Mouse (Mus musculus): ENCODE measurements around the gene Esyt2.

The Esyt2 gene

DNA sequence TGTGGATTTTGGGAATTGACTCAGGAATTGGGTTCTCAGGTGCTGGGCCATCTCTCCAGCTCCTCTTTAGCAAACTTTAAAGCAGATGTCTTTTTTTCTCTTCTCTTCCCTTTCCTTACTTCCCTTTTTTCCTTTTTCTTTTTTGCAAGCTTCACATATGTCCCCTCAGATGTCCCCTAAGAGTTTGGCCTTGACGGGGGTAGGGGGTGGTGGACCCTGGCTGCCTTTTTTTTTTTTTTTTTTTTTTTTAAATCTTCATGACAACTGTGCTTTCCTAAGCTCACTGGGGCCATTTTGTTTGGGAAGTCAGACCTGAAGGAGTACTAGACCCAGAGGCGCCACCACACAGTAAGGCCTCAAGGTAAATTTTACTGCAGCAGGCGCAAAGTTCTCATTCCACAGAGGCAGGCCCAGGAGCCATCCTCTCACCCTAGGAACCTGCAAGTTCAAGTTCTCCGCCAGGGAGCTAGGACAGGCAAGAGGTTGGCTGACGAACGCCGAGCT lies 795 bp upstream of the Esyt2 start:
- DNase-seq (ENCODE audit: inconsistent ontology term): no peak

DNA sequence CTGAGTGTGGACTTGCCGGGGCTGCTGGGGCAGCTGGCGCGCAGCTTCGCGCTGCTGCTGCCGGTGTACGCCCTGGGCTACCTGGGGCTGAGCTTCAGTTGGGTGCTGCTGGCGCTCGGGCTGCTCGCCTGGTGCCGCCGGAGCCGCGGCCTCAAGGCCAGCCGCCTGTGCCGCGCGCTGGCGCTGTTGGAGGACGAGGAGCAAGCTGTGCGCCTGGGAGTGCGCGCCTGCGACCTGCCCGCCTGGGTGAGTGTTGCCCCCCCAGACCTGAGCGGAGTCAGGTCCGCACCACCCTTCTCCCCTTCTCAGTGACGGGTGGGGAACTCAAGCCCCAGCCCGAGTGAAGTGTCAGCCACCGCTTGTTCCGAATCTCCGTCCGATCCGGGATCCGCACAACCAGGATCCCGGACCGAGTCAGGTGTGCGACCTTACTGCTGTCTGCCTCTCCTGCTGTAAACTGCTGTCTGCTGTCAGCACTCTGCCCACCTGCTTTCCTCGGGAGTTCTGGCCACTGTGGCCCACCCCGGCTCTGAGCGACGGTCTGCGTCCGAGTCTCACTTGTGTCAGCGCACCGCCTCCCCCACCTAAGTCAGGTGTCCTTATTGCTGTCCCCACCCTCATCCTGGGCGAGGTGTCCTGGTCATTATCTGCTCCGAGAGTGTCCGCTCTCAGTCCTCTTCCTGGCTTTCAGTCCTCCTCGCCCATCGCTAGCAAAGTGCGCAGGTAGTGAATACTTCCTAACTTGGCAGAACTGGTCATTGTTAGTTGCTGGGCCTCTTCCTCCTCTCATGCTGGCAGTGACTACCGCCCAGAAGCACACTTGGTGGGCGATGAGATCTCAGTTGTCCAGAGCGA lies 658 bp downstream of the Esyt2 start:
- DNase-seq (ENCODE audit: inconsistent ontology term): peak; percentile 30

DNA sequence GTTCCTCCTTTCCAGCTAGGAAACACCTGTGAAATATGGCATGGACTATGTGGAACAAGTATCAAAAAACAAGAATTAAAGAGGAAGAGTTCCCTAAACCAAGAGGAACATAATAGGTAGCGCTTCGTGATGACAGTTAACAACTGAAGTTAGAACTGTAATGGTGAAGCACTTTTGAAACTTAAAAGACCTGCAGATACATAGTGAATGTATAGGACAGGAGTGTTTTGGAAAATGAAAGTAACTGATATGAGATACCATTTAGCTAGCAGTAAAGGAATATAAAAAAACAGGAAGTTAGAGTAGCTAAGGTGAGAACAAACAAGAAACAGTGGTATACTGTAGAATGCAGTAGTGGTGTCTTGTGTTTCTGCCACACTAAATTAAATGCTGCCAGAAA lies 1.9 kb downstream of the Esyt2 start:
- DNase-seq (ENCODE audit: inconsistent ontology term): no peak

DNA sequence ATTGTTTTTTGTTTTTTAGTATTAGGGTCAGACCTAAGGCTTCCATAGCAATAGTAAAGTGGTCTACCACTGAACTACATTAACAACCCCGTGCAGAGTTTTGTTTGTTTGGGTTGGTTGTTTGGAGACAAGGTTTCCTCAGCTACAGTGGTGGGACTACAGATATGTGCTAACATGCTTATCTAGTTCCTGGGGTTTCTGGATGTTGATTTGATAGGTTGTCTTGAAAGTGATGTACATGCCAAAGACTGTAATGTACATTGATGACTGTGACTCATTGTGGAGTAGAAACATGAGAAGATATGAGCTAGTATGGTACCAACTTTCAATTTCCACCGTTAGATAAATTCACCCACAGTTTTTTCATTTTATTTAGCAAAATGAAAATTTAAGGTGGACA lies 2.5 kb downstream of the Esyt2 start:
- no peak for DNase-seq (ENCODE audit: inconsistent ontology term)

DNA sequence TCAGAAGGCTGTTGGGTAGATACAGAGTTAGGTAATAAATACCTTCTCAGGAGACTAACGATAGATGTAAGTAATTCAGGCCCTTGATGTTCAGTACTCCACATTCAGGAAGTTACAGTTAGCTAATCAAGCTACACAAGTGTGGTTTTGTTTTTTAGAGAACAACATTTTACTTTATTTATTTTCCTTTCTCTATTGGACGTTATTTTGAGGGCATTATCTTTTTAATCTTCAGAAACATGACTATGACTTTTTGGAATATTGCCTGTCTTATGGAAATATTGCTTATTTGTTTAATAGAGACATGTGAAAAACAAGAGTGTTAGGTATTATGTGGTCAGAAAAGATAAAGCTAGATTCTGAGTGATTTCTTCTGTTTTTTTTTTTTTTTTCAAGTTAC lies 12.2 kb downstream of the Esyt2 start:
- no peak for DNase-seq (ENCODE audit: inconsistent ontology term)

DNA sequence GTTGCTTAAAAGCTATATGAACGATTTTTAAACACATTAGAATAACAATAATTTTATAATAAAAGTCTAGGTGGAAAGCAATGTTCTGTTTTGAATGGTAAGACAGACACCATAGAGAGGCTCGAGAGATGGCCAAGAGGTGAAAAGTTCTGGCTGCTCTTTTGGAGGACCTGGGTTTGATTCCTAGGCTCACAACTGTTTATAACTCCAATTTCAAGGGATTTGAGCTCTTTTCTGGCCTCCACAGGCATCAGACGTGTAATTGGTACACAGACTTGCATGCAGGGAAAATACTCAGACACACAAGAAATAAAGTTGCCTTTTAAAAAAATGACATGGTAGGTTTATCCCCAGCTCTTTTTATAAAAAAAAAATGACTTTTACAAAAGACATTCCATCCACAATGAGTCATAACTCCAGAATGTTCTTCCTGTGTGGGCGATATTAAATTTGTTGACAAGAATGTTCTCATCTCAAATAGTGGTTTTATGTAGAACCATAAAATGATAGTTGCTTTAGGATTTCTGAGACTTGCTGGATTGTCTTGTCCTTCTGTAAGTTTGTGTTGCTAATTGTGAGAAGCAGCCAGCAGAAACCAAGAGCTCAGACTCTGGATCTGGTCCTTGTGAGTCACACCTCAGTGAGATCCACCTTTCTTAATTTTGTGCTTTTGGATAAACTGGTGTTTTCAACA lies 12.8 kb downstream of the Esyt2 start:
- DNase-seq (ENCODE audit: inconsistent ontology term): peak; percentile 57

DNA sequence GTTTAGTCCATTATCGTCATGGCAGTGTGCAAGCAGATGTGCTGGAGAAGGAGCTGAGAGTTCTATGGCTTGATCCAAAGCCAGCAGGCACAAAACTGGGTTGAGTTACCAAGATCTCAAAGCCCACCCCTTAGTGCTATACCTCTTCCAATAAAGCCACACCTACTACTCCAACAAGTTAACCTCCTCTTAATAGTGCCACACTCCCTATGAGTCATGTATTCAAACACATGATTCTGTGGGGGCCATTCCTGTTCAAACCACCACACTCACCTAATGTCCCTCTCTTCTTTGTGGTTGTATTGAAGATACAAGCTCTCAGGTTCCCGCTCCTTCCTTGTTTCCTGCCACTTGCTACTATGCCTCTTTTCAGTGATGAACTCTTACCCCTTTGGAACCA lies 18.9 kb downstream of the Esyt2 start:
- DNase-seq (ENCODE audit: inconsistent ontology term): no peak

DNA sequence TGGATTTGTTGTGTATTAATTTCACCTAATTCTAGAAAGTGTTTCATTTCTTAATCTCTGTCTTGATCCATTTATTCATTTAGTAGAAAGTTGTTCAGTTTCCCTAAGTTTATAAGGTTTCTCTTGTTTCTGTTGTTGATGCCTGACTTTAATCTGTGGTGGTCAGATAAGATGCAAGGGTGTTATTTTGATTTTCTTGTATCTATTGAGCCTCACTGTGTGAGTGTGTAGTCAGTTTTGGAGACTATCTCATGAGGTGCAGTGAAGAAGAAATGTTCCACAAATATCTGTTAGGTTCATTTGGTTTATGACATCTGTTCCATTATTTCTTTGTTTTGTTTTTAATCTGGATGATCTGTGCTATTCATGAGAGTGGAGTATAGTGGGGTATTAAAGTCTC lies 21.2 kb downstream of the Esyt2 start:
- DNase-seq (ENCODE audit: inconsistent ontology term): no peak

DNA sequence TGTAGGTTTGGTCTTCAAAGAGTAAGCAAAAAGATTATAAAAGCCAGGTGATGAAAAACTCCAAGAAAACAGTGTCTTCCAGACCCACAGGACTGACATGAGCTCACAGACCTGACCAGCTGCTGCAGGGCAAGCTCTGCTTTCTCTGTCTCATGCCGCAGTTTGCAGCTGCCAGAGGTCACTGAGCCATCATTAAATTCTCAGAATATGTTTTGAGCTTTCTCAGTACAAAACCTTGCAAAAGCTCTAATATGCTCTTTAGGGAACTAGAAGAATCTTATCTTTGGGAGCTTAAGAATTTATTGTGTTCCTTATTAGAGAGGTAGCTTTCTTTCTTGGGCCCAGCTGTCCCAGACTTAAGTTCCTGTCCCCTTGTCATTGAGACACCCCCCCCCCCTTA lies 25.0 kb downstream of the Esyt2 start:
- DNase-seq (ENCODE audit: inconsistent ontology term): no peak

DNA sequence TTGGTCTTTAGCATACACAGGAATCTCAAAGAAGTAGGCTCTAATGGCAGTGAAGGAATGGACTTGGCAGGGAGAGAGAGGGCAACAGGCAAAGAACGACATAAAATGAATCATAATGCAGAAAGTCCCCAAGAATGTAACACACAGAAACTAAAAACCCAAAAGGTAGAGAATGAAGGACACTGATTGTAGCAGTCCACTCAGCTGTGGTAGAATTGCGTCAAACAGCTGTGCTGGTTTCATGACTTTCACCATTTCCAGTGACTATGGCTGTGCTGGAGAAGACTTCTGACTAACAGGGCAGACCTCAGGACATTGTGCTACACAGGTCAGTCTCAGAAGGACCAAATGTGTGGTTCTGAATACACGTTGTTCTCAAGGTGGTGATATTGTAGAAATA lies 26.9 kb downstream of the Esyt2 start:
- DNase-seq (ENCODE audit: inconsistent ontology term): no peak

DNA sequence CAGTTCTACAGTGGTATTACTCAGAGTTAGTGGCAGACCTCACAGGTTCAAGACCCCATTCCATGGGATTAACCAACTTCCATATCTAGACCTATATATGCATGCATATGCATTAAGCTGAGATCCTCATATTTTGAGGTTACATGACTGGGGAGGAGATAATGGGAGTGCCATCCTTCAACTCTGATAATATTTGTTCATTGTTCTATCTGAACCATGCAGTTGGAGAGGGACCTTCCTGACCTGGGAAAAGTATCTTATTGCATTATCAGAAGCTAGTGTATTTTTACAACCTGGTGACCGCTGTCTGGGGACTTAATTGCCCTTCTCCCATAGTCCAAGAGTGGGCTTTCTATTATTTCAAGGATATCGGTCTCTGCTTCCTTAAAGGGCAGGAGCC lies 27.6 kb downstream of the Esyt2 start:
- no peak for DNase-seq (ENCODE audit: inconsistent ontology term)

DNA sequence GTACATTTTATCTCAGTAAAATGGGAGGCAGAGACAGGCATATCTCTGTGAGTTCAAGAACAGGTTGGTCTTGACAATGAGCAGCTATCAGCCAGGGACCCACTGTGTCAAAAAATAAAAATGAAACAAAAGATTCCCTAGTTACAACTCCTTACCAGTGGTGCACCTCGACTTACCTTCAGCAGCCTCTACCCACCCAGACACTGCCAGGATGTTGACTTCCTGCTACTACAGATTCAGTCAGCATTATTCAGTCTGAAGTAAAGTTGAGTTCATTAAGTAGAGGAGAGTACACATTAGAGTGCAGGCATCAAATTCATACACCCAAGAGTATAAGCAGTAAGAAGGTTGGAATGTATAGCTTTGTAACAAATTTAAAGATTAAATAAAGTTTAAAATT lies 32.8 kb downstream of the Esyt2 start:
- DNase-seq (ENCODE audit: inconsistent ontology term): no peak

DNA sequence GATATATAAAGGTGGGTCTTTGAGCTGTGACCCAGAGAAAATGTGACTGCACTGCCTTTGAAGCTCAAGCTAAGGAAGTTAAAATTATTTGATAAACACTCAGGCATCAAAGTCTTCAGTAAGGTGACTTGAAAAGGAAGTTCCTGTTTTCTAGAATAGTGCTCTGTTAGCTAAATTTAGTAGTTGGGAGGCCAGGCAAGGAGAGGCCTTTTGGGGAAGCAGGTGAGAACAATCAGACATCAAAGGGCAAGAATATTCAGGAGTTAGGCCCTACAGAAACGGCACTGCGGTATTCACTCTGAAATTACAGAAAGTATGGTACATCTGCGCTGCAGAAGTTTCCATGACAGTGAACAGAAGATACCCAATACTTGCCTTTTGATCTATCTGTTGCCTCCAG lies 34.5 kb downstream of the Esyt2 start:
- no peak for DNase-seq (ENCODE audit: inconsistent ontology term)

DNA sequence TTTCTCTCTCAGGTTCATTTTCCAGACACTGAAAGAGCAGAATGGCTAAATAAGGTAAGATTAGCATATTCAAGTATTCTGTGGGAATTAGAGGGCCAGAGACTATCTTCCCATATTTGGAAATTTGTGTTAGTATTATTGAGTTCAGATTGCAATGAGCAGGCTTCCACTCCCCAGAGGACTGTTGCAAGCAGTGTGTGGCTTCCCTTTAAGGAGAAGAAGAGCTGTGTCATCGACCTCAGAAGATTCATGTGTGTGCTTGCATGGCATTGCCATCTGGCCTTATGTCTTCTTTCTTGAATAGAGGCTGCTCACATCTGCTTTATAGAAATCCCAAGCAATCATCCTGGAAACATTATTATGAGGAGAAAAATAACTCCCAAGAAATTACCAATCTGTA lies 36.8 kb downstream of the Esyt2 start:
- no peak for DNase-seq (ENCODE audit: inconsistent ontology term)

DNA sequence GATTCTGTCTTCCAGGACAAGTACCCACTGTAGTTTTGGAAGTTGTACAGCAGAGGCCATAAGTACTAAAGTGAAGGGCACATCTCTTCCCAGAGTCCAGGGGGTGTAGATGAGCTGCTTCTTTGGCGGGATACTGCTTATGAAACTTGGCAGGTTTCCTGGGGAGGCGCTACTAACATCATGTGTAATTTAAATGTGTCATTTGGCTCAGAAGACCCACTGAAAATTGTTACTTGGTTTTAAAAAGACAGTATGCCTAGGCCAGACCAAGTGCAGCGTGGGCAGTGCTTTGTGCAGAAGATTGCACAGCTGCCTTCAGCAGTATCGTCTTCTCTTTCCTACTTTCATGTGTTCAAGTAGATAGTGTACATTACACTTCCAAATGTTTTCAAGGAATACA lies 44.5 kb downstream of the Esyt2 start:
- peak; percentile 22 for DNase-seq (ENCODE audit: inconsistent ontology term)

DNA sequence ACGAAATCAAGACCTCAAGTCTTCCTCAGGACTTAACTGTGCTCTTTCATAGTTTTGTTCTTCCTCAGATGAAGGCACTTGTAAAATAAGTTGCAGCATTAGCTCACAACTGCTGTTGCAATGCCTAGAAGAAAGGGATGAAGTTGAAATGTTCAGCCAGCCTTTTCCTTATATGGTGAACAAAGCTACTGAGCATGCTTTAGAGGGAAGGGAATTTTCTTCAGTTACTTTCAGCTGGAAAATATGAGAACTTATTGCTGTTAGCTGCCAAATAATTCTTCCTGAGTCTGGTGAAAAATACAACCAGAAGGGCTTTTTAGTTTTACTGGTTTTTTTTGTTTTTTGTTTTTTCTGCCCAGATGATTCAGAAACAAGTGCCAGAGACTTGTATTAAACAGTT lies 45.2 kb downstream of the Esyt2 start:
- DNase-seq (ENCODE audit: inconsistent ontology term): peak; percentile 75

DNA sequence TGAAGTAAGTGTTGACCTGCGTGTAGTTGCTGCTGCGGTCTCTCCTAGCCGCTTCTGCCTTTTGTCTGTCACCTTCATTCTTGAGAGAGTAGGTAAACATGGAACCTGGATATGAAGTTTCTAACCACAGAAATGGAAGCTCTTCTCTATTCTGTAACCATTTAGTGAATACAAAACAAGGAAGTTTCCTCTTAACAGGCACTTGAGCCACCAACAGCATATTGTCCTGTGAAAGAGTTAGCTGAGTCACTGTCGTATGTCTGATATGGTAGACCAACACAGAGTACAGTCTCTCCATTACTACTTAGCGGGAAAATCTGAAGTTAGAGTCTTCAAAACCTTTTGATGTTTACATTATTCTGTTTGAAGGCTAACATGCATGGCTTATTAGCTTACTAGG lies 53.3 kb downstream of the Esyt2 start:
- no peak for DNase-seq (ENCODE audit: inconsistent ontology term)

DNA sequence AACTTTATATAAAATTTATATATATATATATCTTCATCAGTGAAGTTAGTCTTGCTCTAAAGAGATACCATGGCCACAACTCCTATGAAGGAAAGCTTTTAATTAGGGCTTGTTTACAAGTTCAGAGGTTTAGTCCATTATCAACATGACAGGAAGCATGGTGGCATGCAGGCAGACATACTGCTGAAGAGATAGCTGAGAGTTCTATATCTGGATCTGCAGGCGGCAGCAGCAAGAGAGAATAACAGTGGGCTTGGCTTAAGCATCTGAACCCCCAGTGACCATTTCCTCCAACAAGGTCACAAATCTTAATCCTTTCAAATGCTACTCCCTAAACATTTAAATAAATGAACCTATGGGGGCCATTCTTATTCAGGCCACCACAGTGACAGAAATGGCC lies 59.2 kb downstream of the Esyt2 start:
- no peak for DNase-seq (ENCODE audit: inconsistent ontology term)

DNA sequence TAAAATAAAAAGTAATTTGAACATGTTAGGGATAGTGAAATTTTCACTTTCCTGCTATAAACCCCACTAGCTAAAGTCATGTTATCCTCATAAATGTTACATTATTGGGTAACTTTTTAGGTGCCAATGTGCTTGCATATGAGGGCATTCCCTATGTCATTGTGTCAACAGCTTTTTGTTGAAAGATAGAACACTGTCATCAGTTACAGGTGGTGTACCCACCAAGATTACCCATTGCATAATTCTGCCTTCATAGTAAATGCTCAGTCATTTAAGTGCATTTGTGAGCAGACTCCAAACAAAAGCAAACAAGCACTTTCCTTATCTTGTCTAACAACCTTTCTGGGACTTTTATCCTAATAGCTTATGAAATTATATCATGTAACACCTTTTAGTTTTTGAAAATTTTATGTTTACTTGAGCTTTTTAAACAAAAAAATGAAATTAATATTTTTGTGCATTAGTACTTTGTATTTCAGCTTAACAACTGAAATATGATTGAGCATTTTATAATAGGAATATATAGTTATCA lies 67.8 kb downstream of the Esyt2 start:
- no peak for DNase-seq (ENCODE audit: inconsistent ontology term)

DNA sequence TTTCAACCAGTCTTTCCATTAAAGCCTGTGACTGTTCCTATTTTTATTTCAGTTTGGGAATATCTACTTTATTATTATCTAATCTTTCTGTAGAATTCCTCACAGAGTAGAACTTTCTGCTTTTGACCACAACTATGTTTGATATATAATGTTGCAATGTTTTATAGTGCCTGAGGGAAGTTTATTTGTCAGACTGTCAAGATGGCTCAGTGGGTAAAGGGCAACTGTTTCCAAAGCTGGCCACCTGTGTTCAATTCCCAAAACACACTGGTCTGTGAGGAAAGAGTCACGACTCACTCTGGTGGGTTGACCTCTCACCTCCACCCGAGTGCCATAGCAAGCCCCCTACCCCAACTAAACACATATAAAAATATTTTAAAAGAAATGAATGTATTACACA lies 68.4 kb downstream of the Esyt2 start:
- DNase-seq (ENCODE audit: inconsistent ontology term): no peak

DNA sequence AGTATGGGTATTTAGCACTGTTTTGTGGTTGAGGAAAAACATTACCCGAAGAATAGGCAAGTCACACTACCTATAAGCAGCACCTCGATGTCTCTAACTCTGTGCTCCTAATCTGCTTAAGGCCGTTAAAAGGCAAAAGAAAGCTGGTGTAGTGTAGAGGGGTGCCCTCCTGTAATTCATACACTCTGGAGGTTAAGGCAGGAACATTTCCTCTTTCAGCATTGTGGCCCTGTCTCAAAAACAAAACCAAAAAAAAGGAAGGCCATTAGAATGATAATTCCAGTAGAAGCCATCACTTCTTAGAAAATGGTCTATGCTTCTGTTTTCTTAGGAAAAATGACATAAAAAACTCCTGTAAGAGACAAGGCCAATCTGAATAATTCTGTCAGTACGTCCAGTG lies 70.0 kb downstream of the Esyt2 start:
- DNase-seq (ENCODE audit: inconsistent ontology term): no peak

DNA sequence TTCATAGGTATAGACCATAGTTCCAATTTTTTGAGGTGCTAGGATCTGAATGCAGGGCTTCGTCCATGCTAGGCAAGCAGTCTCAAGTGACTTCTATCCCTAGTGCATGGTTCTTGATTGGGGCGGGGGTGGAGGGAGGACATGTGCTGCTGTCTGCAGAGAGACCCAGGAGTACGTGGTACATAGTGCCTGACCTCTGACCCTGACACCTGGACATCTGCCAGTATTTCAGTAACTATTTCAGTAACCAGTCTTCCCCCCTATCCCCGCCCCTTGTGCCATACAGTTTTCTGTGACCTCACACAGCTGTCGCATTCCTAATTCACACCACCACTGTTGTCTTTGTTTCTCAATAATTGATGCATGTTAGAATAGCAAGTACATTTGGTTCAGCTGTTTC lies 71.4 kb downstream of the Esyt2 start:
- DNase-seq (ENCODE audit: inconsistent ontology term): no peak

DNA sequence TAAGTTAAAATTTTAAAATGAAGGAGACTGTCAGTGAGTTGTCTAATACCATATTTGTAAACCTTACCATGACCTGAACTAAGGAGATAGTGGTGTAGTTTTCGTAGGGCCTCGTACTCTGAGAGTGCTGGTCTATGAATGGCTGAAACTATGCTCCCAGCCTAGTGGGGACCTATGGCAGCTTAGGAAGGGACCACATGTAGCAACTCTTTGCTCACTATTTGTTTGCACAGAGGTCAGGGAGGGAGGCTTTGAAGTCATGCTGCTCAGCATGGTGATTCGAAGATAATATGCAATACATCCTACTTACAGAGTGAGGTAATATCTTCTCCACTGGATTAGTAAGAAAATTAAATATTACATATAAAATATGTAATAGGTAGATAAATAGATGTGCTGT lies 73.7 kb downstream of the Esyt2 start:
- no peak for DNase-seq (ENCODE audit: inconsistent ontology term)

All from Muller cell, postnatal 12 days (primary cell).